Mouse (Mus musculus) liver, adult 2 months (tissue): ENCODE results near the gene Cemip2. TPM values are rescaled to one million over a fixed set of nuclear protein-coding genes. Genes with fewer than 3 reads are reported as not detected.
A peak's percentile ranks its signal among the peaks of the same experiment; 100 is the strongest.

ENCODE experiments used
- DNase-seq: peaks from one replicate; pipeline ENCODE4 v3.0.0-alpha.2; 2011; ENCODE audit warnings: low read depth, low spot score; ENCODE audit errors: extremely low read depth
- H3K27ac ChIP-seq: fragments of 200-500 bp; replicated peaks from 2 replicates; pipeline ENCODE4 v1.5.1; 2012; ENCODE audit warnings: low read depth, mild to moderate bottlenecking, control low read depth, inconsistent platforms, low read length; ENCODE audit not compliant: insufficient read depth
- H3K27me3 ChIP-seq: fragments of 200-500 bp; 2 replicates; pipeline ENCODE4 v1.6.1; 2012; ENCODE audit warnings: mild to moderate bottlenecking, moderate library complexity, low read length, inconsistent platforms; ENCODE audit not compliant: control insufficient read depth, insufficient read depth
- H3K36me3 ChIP-seq: fragments of 200-500 bp; 2 replicates; pipeline ENCODE4 v1.6.1; 2012; ENCODE audit warnings: low read length, inconsistent platforms; ENCODE audit not compliant: control insufficient read depth, insufficient read depth
- H3K4me1 ChIP-seq: fragments of 200-500 bp; 2 replicates; pipeline ENCODE4 v1.6.1; 2011; ENCODE audit warnings: low read length; ENCODE audit not compliant: control insufficient read depth, insufficient read depth
- H3K4me3 ChIP-seq: fragments of 200-500 bp; 2 replicates; pipeline ENCODE4 v1.5.1; 2011; ENCODE audit warnings: low read depth, mild to moderate bottlenecking, control low read depth, low read length, moderate library complexity; ENCODE audit not compliant: insufficient read depth
- H3K79me2 ChIP-seq: fragments of 200-500 bp; 2 replicates; pipeline ENCODE4 v1.6.1; 2012; ENCODE audit warnings: inconsistent platforms, mild to moderate bottlenecking, low read length, moderate library complexity; ENCODE audit not compliant: control insufficient read depth, insufficient read depth
- H3K9ac ChIP-seq: fragments of 200-500 bp; 2 replicates; pipeline ENCODE4 v1.6.1; 2012; ENCODE audit warnings: low read depth, mild to moderate bottlenecking, control low read depth, inconsistent platforms, low read length
- CTCF ChIP-seq: fragments of 200-500 bp; IDR thresholded peaks from 2 replicates; pipeline ENCODE4 v1.5.1; 2011; ENCODE audit warnings: low read depth, low read length, control low read depth
- POLR2A ChIP-seq: fragments of 200-500 bp; IDR thresholded peaks from 2 replicates; pipeline ENCODE4 v1.6.1; 2011; ENCODE audit warnings: low read length, control low read depth; ENCODE audit not compliant: insufficient read depth; ENCODE audit errors: extremely low read depth
- WGBS: fragments of 180-500 bp; shearing (Covaris S2); methylation state at CpG from one replicate; pipeline ENCODE4 v1.1.7; 2018; 5-methylcytosine and 5-hydroxymethylcytosine counted together
- polyA plus RNA-seq: library from polyadenylated mRNA; depleted of rRNA; stranded (reverse); fragments of >200 nt; gene quantifications from 2 replicates; pipeline ENCODE4 v1.2.3, GENCODE M21; 2012
- total RNA-seq: library from RNA; depleted of rRNA; stranded (reverse); fragments of >200 nt; gene quantifications from 2 replicates; pipeline ENCODE4 v1.2.3, GENCODE M21; 2014

Cemip2 gene
- total and polyA plus RNA-seq, 2 experiments: 2.9 to 18.1 TPM

DNA sequence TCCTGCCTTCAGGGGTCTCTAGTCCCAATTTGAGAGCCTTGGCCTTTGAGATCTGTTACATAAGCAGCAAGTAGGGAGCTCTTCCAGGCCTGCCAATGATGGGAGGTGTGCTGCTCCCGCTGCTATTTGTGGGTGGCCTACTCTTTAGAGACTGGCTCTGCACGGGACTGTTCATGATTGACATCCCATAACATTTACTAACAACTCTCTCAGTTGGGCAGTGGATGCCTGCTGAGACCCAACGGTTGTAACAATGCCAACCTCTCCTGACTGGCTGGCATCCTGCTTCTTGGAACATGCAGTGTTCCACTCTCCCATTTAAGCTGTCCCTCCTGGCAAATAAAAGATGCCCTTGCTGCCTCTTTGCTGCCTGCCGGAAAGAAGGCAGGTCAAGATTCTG lies 106.2 kb downstream of the Cemip2 start:
- WGBS: 88% methylated on average over 4 of the region's 4 CpGs

DNA sequence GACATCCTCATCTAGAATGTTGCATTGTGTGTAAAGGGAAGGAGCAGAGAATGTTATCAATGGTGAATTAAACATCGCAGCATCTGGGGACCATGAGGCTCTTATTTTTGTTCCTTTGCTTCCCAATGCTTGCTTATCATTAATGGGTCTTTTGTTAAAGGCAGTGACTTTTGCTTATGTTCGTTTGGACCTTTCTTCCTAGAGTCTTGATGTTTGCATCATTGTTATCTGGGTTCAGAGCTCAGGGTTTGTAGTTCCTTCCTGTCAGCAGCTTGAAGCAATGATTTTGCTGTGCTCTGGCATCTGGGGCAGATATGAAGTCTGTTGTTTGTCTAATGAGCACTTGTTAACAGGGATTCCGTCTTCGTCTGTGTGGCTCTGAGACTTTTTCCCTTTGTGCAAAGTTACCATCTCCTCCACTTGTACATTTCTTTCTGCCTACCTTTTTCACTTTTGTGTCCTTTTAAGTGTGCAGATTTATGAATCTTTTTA lies 108.1 kb downstream of the Cemip2 start:
- Histone ChIP-seq H3K4me1 (no peaks in the 10 kb centered on the region; the same call in 1 of the 2 replicates), H3K4me3 (no peak overlapping the region), H3K27ac (no peak overlapping the region), H3K79me2 (no peaks in the 10 kb centered on the region), H3K9ac (no peak overlapping the region), H3K27me3 (no peaks in the 10 kb centered on the region), H3K36me3 (no peaks in the 10 kb centered on the region)
- no peak for TF ChIP-seq CTCF
- no peak for TF ChIP-seq POLR2A
- WGBS: 61% methylated on average over 4 of the region's 4 CpGs
- DNase-seq: peak; percentile 23

More for the DNA sequence above, 106.2 kb downstream of the Cemip2 start:
- no peaks in the 10 kb centered on the region for H3K27me3 ChIP-seq
- H3K4me3 ChIP-seq: no peak overlapping the region
- H3K9ac ChIP-seq: no peak overlapping the region
- H3K4me1 ChIP-seq: no peaks in the 10 kb centered on the region; the same call in 1 of the 2 replicates
- peak overlapping the region; percentile 63 for H3K27ac ChIP-seq
- no peak for DNase-seq
- TF ChIP-seq POLR2A: no peak
- no peak for TF ChIP-seq CTCF
- no peaks in the 10 kb centered on the region for H3K79me2 ChIP-seq
- no peaks in the 10 kb centered on the region for H3K36me3 ChIP-seq

DNA sequence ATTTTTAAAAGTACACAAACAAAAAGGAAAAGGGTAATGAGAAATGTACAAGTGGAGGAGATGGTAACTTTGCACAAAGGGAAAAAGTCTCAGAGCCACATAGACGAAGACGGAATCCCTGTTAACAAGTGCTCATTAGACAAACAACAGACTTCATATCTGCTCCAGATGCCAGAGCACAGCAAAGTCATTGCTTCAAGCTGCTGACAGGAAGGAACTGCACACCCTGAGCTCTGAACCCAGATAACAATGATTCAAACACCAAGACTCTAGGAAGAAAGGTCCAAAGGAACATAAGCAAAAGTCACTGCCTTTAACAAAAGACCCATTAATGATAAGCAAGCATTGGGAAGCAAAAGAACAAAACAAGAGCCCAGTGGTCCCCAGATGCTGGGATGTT lies 112.6 kb downstream of the Cemip2 start:
- peak; percentile 19 for DNase-seq
- WGBS: 64% methylated on average over 2 of the region's 2 CpGs
- H3K27me3 ChIP-seq: no peaks in the 10 kb centered on the region
- H3K27ac ChIP-seq: peak overlapping the region; percentile 79
- TF ChIP-seq POLR2A: no peak
- TF ChIP-seq CTCF: no peak
- H3K79me2 ChIP-seq: no peaks in the 10 kb centered on the region
- no peaks in the 10 kb centered on the region for H3K36me3 ChIP-seq
- no peak overlapping the region for H3K9ac ChIP-seq
- H3K4me3 ChIP-seq: no peak overlapping the region
- H3K4me1 ChIP-seq: no peaks in the 10 kb centered on the region

DNA sequence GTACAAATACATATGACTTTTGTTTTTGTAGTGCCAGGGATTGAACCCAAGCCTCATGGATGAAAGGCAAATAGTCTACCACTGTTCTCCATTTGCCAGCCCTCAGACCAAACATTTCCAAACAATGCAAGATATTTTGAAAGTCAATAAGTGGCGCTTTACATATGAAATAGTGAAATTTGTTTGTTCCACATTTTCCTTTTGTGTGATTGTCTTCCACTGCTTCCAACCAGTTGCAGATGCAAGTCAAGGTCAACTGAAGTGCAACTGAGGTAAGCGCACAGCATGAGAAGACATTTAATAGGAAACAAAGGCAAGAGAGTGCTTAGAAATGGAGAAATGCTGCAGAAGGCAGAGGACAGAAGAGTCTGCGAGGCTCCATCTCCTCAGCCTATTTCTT lies 116.7 kb downstream of the Cemip2 start:
- TF ChIP-seq POLR2A: no peak
- no peak for TF ChIP-seq CTCF
- H3K79me2 ChIP-seq: no peaks in the 10 kb centered on the region
- peaks cover 2% of the 10 kb centered on the region; the same call in 1 of the 2 replicates for H3K4me1 ChIP-seq
- no peak overlapping the region for H3K9ac ChIP-seq
- no peak overlapping the region for H3K4me3 ChIP-seq
- H3K27ac ChIP-seq: no peak overlapping the region
- no peaks in the 10 kb centered on the region for H3K27me3 ChIP-seq
- WGBS: 89% methylated on average over 3 of the region's 3 CpGs
- H3K36me3 ChIP-seq: no peaks in the 10 kb centered on the region
- no peak for DNase-seq

DNA sequence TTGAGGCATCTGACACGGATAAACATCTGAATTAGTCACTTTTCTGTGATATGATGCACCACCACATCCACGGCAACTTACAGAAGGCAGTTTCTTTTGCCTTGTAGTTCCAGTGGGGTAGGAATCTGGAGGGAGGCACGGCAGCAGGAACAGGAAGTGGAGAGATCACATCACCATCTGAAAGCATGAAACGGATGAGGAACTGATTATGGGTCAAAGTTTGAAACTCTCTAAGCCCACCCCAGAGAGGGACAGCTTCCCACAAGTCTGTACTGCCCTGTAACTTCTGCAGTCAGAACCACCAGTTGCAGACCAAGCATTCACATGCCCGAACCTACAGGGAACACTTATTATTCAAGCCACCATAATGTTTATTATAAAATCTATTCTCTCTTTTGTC lies 117.4 kb downstream of the Cemip2 start:
- H3K4me1 ChIP-seq: peaks cover 2% of the 10 kb centered on the region; the same call in 1 of the 2 replicates
- H3K79me2 ChIP-seq: no peaks in the 10 kb centered on the region
- H3K9ac ChIP-seq: no peak overlapping the region
- H3K27me3 ChIP-seq: no peaks in the 10 kb centered on the region
- no peaks in the 10 kb centered on the region for H3K36me3 ChIP-seq
- H3K27ac ChIP-seq: no peak overlapping the region
- no peak overlapping the region for H3K4me3 ChIP-seq
- DNase-seq: peak; percentile 20
- WGBS: 75% methylated on average over 5 of the region's 5 CpGs
- TF ChIP-seq POLR2A (no peak), CTCF (no peak)

DNA sequence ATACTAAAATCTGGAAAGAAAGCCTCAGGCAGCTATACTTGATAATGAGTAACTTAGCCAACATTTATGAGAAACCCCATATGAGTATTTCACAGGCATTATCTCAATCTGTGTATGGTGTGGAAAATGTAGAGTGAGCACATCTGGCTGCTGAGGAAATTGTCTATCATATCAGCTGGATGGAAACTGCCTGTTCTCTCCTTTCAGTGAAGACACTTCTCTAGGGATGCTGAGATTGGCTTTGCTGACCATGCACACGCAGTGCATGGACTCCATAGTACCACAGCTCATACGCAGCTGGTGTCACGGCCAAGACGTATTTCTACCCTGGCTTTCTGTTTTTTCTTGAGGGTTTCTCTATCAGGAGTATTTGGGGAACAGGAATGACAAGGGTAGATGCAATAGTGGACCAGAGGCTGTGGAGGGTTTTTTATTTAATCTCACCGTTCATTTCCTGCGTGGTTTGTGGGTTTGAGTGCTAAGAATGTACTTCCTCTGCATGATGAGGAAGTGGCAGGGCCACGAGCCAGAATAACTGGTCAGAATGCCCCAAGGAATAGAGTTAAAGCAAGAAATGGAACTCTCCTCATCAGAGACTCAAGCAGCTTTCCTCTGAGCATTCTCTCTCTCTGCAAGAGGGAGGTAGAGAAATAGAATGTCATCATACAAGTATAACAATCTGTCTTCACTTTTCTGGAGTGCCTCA lies 119.1 kb downstream of the Cemip2 start:
- Histone ChIP-seq H3K36me3 (no peaks in the 10 kb centered on the region), H3K4me3 (no peak overlapping the region), H3K27me3 (no peaks in the 10 kb centered on the region), H3K79me2 (no peaks in the 10 kb centered on the region), H3K4me1 (peaks cover 2% of the 10 kb centered on the region; the same call in 1 of the 2 replicates), H3K27ac (peak overlapping the region; percentile 55), H3K9ac (no peak overlapping the region)
- WGBS: 56% methylated on average over 7 of the region's 7 CpGs
- TF ChIP-seq POLR2A: no peak
- TF ChIP-seq CTCF: no peak
- DNase-seq: peak; percentile 44
